Mouse (Mus musculus): ENCODE results near the gene Fmo1. TPM values are rescaled to one million over a fixed set of nuclear protein-coding genes. Genes with fewer than 3 reads are reported as not detected.

The Fmo1 gene
- polyA plus RNA-seq (2015; fragmentation: Nextera tagmentation; extraction: Ambion mirVana) = 9.4 and 10.6 TPM in 2 replicates

DNA sequence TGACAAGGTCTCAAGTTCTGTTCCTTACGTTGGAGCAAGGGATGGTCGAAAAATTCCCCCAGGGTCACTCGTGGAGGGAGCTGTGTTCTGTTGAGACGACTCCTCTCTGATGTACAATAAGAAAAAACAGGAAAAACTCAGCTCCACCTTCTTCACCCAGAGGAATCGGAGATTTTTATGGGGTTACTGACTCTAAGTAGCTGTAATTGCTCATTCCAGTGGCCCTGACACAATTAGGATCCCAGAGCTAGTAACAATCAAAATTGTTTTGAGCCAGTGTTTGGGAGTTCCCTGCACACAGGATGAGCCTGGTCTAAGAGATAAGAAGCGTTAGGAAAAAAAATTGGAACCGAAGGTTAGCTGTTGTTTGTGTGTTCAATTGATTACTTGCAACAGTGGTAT lies at the start of gene Fmo1:
TSS of gene Fmo1 (minus strand) at position 331 of the 402 bp plus-strand sequence.
- no peaks in the 10 kb centered on the region for H3K27me3 ChIP-seq
- H3K4me2 ChIP-seq = no peak within 1 kb of the TSS
- H3K36me3 ChIP-seq (ENCODE audit: poor library complexity, severe bottlenecking) = no peaks in the 10 kb centered on the region
- H3K4me3 ChIP-seq = no peak within 1 kb of the TSS
- no peaks in the 10 kb centered on the region; the same call in 1 of the 2 replicates for H3K9me3 ChIP-seq (replicated peaks)
- ATAC-seq = no peak
- no peak within 1 kb of the TSS for H3K9ac ChIP-seq
- WGBS = 79% methylated on average over 7 of the region's 7 CpGs
- no peaks in the 10 kb centered on the region for H3K4me1 ChIP-seq
- no peak within 1 kb of the TSS for H3K27ac ChIP-seq

DNA sequence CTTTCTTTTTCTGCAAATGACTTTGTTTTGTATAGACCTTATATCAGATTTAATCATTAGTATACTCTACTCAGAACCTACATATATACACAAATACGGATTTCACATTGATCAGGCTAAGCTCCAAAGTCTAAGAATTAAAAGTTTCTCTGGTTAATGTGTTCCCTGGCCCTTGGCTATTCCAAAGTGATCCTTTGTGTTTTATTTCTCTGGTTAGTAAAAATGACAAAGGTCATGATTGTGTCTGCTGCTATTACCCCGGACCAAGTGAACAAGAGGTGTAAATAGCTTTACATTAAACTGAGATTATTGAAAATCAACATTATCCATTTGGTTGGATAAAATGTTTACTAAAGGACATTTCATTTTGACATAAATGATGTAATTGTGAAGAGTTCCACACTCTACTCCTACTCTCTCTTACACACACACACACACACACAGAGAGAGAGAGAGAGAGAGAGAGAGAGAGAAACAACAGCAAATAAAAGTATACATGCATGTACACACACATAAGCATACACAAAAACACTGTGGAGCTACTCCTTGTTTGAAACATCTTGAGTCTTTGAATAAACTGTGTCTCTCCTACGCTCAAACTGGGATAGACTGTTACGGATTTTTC lies 48.6 kb upstream of the Fmo1 start:
- Histone ChIP-seq H3K4me1 (no peaks in the 10 kb centered on the region), H3K9ac (no peak overlapping the region), H3K36me3 (ENCODE audit: poor library complexity, severe bottlenecking) (no peaks in the 10 kb centered on the region), H3K27ac (no peak overlapping the region), H3K4me3 (no peak overlapping the region), H3K4me2 (no peak overlapping the region), H3K9me3 (replicated peaks) (no peaks in the 10 kb centered on the region), H3K27me3 (no peaks in the 10 kb centered on the region)
- no peak for ATAC-seq
- WGBS = 89% methylated on average over 4 of the region's 4 CpGs

DNA sequence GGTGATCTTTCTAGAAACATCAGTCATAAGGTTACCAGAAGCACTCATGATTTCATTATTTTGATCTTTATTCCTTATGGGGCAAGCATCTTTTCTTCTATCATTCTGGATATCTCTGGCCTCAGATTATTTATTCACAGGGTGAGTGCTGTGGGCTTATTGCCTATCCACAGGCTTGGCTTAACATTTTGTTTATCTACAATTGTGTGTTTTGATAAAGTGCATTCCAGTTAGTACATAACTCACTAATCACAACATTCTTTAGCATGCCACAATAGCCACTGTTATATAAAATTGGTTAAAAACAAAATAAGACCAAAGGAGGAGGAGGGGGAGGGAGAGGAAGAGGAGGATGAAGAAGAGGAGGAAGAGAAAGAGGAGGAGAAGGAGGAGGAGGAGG lies 45.7 kb upstream of the Fmo1 start:
- Histone ChIP-seq H3K4me1 (no peaks in the 10 kb centered on the region), H3K4me2 (no peak overlapping the region), H3K4me3 (no peak overlapping the region), H3K9me3 (replicated peaks) (no peaks in the 10 kb centered on the region), H3K27me3 (no peaks in the 10 kb centered on the region), H3K9ac (no peak overlapping the region), H3K36me3 (ENCODE audit: poor library complexity, severe bottlenecking) (no peaks in the 10 kb centered on the region), H3K27ac (no peak overlapping the region)
- no peak for ATAC-seq

DNA sequence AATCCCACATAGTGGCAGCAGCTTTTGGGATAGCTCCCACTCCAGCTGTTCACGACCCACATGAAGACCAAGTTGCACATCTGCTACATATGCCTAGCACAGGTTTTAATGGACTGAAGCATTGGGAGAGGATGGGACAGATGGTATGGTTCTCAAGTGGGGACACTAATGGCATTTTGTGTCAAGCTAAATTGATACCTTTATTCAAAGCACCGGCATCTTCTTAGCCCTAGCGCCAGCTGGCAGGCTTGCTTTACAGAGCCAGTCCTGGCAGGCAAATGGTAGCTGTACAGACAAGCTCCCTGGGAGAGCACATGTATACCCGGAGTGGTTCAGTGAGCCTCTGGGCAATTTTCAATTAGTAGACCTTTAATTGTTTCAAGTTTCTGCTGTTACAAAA lies 35.5 kb upstream of the Fmo1 start:
- no peaks in the 10 kb centered on the region for H3K9me3 ChIP-seq (replicated peaks)
- H3K9ac ChIP-seq = no peak overlapping the region
- WGBS = 51% methylated on average over 4 of the region's 4 CpGs
- H3K27ac ChIP-seq = no peak overlapping the region
- H3K4me1 ChIP-seq = 0 out of 2 replicates have a peak, but pooled peaks cover 6% of the 10 kb centered on the region
- ATAC-seq = peak; percentile 75
- H3K4me3 ChIP-seq = no peak overlapping the region
- no peaks in the 10 kb centered on the region for H3K36me3 ChIP-seq (ENCODE audit: poor library complexity, severe bottlenecking)
- H3K27me3 ChIP-seq = no peaks in the 10 kb centered on the region
- no peak overlapping the region for H3K4me2 ChIP-seq

DNA sequence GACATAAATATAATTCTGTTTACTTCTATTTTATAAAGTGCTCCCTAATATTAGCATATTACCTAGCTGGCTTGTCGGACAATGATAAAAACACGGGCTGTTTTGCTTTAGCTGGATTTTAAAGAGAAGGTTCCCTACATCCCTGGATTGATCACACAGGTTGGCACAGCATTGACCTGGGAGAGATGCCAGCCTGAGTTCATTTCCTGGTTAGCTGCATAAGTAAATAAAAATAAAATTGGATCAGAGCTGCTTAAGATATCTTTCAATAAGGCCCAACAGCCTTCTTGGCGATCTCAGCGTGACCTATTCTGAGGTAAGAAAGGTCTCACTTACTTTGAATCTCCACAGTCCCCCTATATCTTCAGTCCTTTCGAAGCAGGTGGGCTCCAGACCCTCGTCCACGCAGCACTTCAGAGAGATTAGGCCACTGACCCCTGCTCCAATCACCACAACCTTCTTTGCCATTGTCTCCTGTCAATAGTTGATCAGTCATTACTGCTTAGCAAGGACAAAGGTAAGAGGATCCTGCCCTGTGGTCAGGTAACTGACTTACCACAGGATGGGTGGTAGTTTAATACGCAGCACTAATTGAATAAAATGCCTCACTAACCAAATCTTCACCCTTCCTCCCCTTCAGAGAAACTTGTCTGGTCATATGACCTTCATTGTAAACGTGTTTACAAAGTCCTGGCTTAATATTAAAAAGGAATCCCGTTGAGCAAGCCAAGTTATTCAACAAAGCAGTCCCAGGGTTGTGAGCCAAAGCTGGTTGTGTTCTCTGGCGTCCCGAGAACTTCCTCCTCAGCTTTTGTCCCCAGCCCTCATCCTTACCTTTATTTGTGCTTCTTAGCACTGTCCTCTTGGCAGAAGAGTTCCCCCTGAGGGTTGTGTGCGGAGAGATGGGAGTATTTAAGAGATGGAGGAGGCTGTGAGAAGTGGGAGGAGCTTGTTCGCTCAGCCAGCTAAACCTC lies 31.7 kb upstream of the Fmo1 start, which contains the start of gene Fmo2:
TSS of gene Fmo2 (minus strand) at position 889 of the 974 bp plus-strand sequence.
- no peak for ATAC-seq
- no peaks in the 10 kb centered on the region for H3K27me3 ChIP-seq
- no peaks in the 10 kb centered on the region for H3K36me3 ChIP-seq (ENCODE audit: poor library complexity, severe bottlenecking)
- H3K4me2 ChIP-seq = no peak within 1 kb of the TSS
- no peak within 1 kb of the TSS for H3K9ac ChIP-seq
- 59% methylated on average over 14 of the region's 14 CpGs for WGBS
- H3K4me3 ChIP-seq = no peak within 1 kb of the TSS
- H3K27ac ChIP-seq = no peak within 1 kb of the TSS
- 0 out of 2 replicates have a peak, but pooled peaks cover 6% of the 10 kb centered on the region for H3K4me1 ChIP-seq
- no peaks in the 10 kb centered on the region for H3K9me3 ChIP-seq (replicated peaks)

DNA sequence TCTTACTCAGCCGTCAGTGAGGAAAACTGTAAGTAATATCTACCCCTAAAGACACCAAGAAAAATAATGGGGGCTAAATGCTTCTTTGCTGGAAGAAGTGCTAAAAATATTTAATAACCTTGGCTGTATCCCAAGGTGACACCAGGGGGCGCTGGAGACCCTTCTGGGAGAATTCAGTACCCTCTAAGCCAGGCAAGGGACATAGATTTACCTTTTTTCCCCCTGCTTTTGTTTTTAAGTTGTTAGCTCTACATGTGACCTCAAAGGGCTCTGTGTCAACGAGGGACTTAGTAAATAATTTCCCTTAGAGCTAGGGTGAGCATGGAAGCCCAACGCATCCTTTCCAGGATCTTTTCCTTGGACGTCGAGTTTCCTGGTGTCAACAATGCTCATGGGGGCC lies 29.5 kb upstream of the Fmo1 start:
- H3K4me1 ChIP-seq = no peaks in the 10 kb centered on the region
- H3K36me3 ChIP-seq (ENCODE audit: poor library complexity, severe bottlenecking) = no peaks in the 10 kb centered on the region
- H3K27ac ChIP-seq = no peak overlapping the region
- peak; percentile 67; the same call in 1 of the 2 replicates for ATAC-seq
- no peaks in the 10 kb centered on the region for H3K9me3 ChIP-seq (replicated peaks)
- H3K27me3 ChIP-seq = no peaks in the 10 kb centered on the region
- no peak overlapping the region for H3K4me3 ChIP-seq
- 43% methylated on average over 6 of the region's 6 CpGs for WGBS
- no peak overlapping the region for H3K9ac ChIP-seq
- no peak overlapping the region for H3K4me2 ChIP-seq

DNA sequence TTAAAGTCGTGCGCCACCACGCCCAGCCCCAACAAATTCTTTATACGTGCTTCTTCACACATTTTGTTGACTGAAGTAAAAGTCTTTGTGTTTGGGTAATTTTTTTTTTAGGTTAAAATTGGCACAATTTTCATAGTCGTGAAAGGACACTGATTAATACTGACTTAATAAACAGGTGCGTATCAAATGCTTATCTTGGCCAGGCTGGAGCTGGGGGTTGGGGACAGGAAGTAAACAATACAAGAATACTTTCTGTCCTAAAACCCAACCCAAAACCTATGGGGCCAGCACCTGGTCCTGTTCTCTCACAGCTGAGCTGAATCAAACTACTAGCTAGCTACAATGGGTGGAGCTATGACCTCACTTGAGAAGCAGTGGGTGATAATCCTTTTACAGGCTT lies 26.6 kb upstream of the Fmo1 start:
- 90% methylated on average over 6 of the region's 6 CpGs for WGBS
- Histone ChIP-seq H3K4me3 (no peak overlapping the region), H3K27me3 (no peaks in the 10 kb centered on the region), H3K9ac (no peak overlapping the region), H3K36me3 (ENCODE audit: poor library complexity, severe bottlenecking) (no peaks in the 10 kb centered on the region), H3K27ac (no peak overlapping the region), H3K9me3 (replicated peaks) (no peaks in the 10 kb centered on the region), H3K4me2 (no peak overlapping the region), H3K4me1 (no peaks in the 10 kb centered on the region)
- ATAC-seq = no peak

DNA sequence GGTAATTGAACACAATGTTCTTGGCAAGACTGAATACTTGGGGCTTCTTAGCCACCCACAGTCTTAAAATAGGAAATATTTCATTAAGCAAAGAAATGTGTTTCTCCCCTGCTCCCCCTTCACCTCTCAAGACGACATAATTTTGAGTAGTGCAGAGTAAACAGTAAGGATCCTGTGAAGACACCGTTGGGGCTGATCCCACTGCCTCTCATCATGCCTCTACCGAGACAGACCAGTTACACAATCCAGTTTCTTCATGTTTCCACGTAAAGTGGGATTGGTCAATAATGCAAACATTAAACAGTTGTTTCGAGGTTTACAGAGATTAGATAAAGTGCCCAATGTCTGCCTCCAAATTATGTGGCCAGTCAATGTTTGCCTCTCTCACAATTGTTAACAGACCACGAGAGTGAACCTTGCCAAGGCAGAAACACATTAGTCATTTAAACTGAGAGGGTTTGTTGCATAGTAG lies 25.6 kb upstream of the Fmo1 start:
- WGBS = 86% methylated on average over 6 of the region's 6 CpGs
- Histone ChIP-seq H3K4me3 (no peak overlapping the region), H3K9ac (no peak overlapping the region), H3K4me1 (no peaks in the 10 kb centered on the region), H3K27me3 (no peaks in the 10 kb centered on the region), H3K9me3 (replicated peaks) (no peaks in the 10 kb centered on the region), H3K27ac (no peak overlapping the region), H3K4me2 (no peak overlapping the region), H3K36me3 (ENCODE audit: poor library complexity, severe bottlenecking) (no peaks in the 10 kb centered on the region)
- ATAC-seq = no peak

DNA sequence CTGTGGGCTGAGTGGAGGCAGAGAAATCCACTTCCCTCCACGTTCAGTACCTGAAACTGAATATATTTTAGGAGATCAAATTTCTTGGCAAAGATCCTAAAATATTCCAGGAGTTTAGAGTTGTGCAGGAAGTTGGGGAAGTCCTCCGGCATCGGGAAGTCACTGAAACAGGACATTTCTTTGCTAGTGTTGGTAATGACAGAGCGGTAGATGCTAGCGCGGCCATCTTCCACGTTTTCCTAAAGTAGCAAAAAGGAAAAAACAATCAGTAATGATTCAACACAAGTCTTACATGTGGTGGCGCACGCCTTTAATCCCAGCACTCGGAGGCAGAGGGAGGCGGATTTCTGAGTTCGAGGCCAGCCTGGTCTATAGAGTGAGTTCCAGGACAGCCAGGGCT lies 22.2 kb upstream of the Fmo1 start:
- Histone ChIP-seq H3K4me1 (no peaks in the 10 kb centered on the region), H3K9me3 (replicated peaks) (no peaks in the 10 kb centered on the region), H3K9ac (no peak overlapping the region), H3K36me3 (ENCODE audit: poor library complexity, severe bottlenecking) (no peaks in the 10 kb centered on the region), H3K27me3 (no peaks in the 10 kb centered on the region), H3K27ac (no peak overlapping the region), H3K4me2 (no peak overlapping the region), H3K4me3 (no peak overlapping the region)
- 89% methylated on average over 12 of the region's 12 CpGs for WGBS
- ATAC-seq = no peak

DNA sequence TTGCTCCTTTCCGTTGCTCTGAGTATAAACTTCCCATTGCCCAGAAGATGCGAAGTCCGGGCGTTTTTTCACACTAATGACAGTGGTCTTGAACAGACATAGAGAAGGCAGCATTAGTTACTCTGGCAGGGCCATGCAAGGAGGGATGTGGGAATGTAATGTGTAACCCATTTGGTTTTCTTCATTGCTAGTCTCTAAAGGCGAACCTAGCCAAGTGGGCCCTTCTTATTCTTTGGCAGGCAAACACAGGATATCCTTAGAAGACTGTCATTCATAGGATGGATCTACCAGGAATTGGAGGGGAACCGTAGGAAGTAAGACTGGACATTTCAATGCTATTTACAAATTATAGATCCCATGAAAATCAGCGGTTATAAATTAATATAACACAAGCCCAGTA lies 21.2 kb upstream of the Fmo1 start:
- ATAC-seq = no peak
- Histone ChIP-seq H3K9me3 (replicated peaks) (no peaks in the 10 kb centered on the region), H3K4me2 (no peak overlapping the region), H3K4me1 (no peaks in the 10 kb centered on the region), H3K27ac (no peak overlapping the region), H3K4me3 (no peak overlapping the region), H3K36me3 (ENCODE audit: poor library complexity, severe bottlenecking) (no peaks in the 10 kb centered on the region), H3K9ac (no peak overlapping the region), H3K27me3 (no peaks in the 10 kb centered on the region)
- 93% methylated on average over 7 of the region's 7 CpGs for WGBS

DNA sequence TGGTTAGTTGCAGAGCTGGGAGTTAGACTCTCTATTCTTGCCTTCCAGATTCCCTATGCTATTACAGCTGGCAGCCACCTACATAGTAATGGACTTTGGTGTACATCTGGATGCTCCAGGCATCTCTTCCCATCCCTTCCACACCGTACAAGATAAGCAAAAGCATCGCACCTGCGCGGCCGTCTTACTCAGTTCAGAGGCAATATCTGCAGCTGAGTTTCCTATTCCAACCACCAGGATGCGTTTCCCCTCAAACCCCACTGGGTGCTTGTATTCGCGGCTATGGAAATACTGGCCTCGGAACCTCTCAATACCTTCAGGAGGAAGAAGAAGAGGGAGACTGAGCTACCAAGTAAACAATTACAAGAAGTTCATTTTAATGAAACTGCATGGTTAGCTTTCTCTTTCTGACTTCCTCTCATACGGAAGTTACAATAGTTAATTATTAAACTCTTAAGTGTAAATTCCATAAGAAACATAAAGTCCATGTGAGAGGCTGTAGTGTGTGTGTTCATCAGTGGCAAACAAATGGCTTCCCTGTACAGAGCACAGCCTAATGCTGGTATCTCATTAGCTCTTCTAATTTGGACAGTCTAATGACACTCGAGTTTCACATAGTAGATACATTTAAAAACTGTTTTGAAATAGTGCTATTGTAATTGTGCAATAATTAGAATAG lies 19.9 kb upstream of the Fmo1 start:
- H3K9me3 ChIP-seq (replicated peaks) = no peaks in the 10 kb centered on the region
- no peak overlapping the region for H3K9ac ChIP-seq
- ATAC-seq = no peak
- H3K36me3 ChIP-seq (ENCODE audit: poor library complexity, severe bottlenecking) = no peaks in the 10 kb centered on the region
- H3K27ac ChIP-seq = no peak overlapping the region
- no peak overlapping the region for H3K4me2 ChIP-seq
- WGBS = 88% methylated on average over 11 of the region's 11 CpGs
- H3K4me3 ChIP-seq = no peak overlapping the region
- H3K4me1 ChIP-seq = no peaks in the 10 kb centered on the region
- no peaks in the 10 kb centered on the region for H3K27me3 ChIP-seq

DNA sequence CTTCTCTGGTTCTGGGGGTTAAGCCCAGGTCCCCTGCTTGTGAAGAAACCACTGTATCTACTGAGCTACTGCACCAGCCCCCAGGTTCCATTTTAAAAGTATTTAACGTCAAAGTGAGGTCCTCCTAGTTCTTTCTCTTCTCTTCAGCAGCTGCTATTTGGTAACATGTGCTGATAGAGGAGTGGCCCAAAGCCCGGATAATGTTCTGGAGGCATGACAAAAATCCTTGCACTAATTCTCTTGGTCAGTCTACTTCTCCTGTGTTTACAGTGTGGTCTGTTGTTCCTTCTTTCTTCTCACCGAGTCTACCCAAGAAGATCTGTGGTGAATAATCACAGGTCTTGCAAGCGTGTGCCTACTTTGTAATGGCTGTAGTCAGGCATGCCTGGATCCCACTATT lies 16.3 kb upstream of the Fmo1 start:
- ATAC-seq = no peak
- Histone ChIP-seq H3K27ac (no peak overlapping the region), H3K27me3 (no peaks in the 10 kb centered on the region), H3K4me1 (no peaks in the 10 kb centered on the region), H3K9me3 (replicated peaks) (no peaks in the 10 kb centered on the region), H3K4me2 (no peak overlapping the region), H3K4me3 (no peak overlapping the region), H3K36me3 (ENCODE audit: poor library complexity, severe bottlenecking) (no peaks in the 10 kb centered on the region), H3K9ac (no peak overlapping the region)
- WGBS = 83% methylated on average over 4 of the region's 4 CpGs
